Mouse (Mus musculus) erythroblast, embryonic 14.5 days (primary cell): ENCODE results near the gene Klhl36. TPM values are rescaled to one million over a fixed set of nuclear protein-coding genes. Genes with fewer than 3 reads are reported as not detected.

Source experiments
- H3K27me3 ChIP-seq: 2 replicates; pipeline ENCODE4 v1.6.1; 2012; ENCODE audit warnings: inconsistent platforms; ENCODE audit not compliant: control insufficient read depth
- H3K36me3 ChIP-seq: 2 replicates; pipeline ENCODE4 v1.6.1; 2012; ENCODE audit warnings: mild to moderate bottlenecking, inconsistent platforms; ENCODE audit not compliant: control insufficient read depth
- H3K4me1 ChIP-seq: 2 replicates; pipeline ENCODE4 v1.6.1; 2012; ENCODE audit warnings: inconsistent platforms; ENCODE audit not compliant: control insufficient read depth
- H3K4me3 ChIP-seq: replicated peaks from 2 replicates; pipeline ENCODE3; 2012; ENCODE audit warnings: moderate library complexity, mild to moderate bottlenecking, inconsistent platforms
- H3K9me3 ChIP-seq: 2 replicates; pipeline ENCODE4 v1.6.1; 2012; ENCODE audit warnings: low read length, inconsistent platforms, mixed read lengths; ENCODE audit not compliant: control insufficient read depth
- GATA1 ChIP-seq: IDR thresholded peaks from 2 replicates; pipeline ENCODE4 v1.6.1; 2012; ENCODE audit warnings: low read length, inconsistent platforms, mixed read lengths
- TAL1 ChIP-seq: IDR thresholded peaks from 3 replicates; pipeline ENCODE4 v1.6.1; 2012; ENCODE audit warnings: low read length, inconsistent platforms, mixed read lengths
- polyA plus RNA-seq: library from polyadenylated mRNA; stranded (reverse); fragments of >175 nt; gene quantifications from 2 replicates; pipeline ENCODE4 v1.2.3, GENCODE M21; 2012

The Klhl36 gene
- polyA plus RNA-seq, 1 experiment, result 0.12 TPM

- H3K36me3 ChIP-seq, result no peaks in the 10 kb centered on the region
- H3K9me3 ChIP-seq, result no peaks in the 10 kb centered on the region
- peaks cover 10% of the 10 kb centered on the region for H3K27me3 ChIP-seq
- TF ChIP-seq GATA1 (no peak), TAL1 (no peak)
- peaks cover 3% of the 10 kb centered on the region for H3K4me1 ChIP-seq
- no peak overlapping the region for H3K4me3 ChIP-seq
Measured at GRCm38 (mm10) chr8:119888012-119888411, 25.9 kb downstream of the Klhl36 start.

- H3K4me1 ChIP-seq, result peaks cover 4% of the 10 kb centered on the region
- H3K27me3 ChIP-seq, result peaks cover 56% of the 10 kb centered on the region
- no peaks in the 10 kb centered on the region for H3K9me3 ChIP-seq
- H3K36me3 ChIP-seq, result no peaks in the 10 kb centered on the region
- H3K4me3 ChIP-seq, result no peak overlapping the region
- TF ChIP-seq TAL1 (no peak), GATA1 (no peak)
Measured at GRCm38 (mm10) chr8:119897069-119897468, 35.0 kb downstream of the Klhl36 start.

- TF ChIP-seq GATA1, result no peak
- no peak for TF ChIP-seq TAL1
- Histone ChIP-seq H3K9me3 (no peaks in the 10 kb centered on the region), H3K27me3 (peaks cover 63% of the 10 kb centered on the region)
Measured at GRCm38 (mm10) chr8:119897933-119898332, 35.9 kb downstream of the Klhl36 start.

GRCm38 (mm10) chr8:119901349-119901748, 39.3 kb downstream of the Klhl36 start:
- no peak for TF ChIP-seq GATA1
- TF ChIP-seq TAL1, result no peak
- H3K36me3 ChIP-seq, result no peaks in the 10 kb centered on the region
- peaks cover 4% of the 10 kb centered on the region for H3K4me1 ChIP-seq
- H3K27me3 ChIP-seq, result peaks cover 82% of the 10 kb centered on the region
- H3K4me3 ChIP-seq, result no peak overlapping the region
- no peaks in the 10 kb centered on the region for H3K9me3 ChIP-seq

More at GRCm38 (mm10) chr8:119897933-119898332, 35.9 kb downstream of the Klhl36 start:
- Histone ChIP-seq H3K36me3 (no peaks in the 10 kb centered on the region), H3K4me1 (peaks cover 4% of the 10 kb centered on the region), H3K4me3 (no peak overlapping the region)

GRCm38 (mm10) chr8:119901952-119902351, 39.9 kb downstream of the Klhl36 start:
- peaks cover 79% of the 10 kb centered on the region for H3K27me3 ChIP-seq
- H3K36me3 ChIP-seq, result no peaks in the 10 kb centered on the region
- peaks cover 5% of the 10 kb centered on the region for H3K4me1 ChIP-seq
- TF ChIP-seq TAL1 (no peak), GATA1 (no peak)
- H3K9me3 ChIP-seq, result no peaks in the 10 kb centered on the region
- no peak overlapping the region for H3K4me3 ChIP-seq

- Histone ChIP-seq H3K27me3 (peaks cover 55% of the 10 kb centered on the region), H3K9me3 (no peaks in the 10 kb centered on the region), H3K4me1 (peaks cover 18% of the 10 kb centered on the region), H3K36me3 (no peaks in the 10 kb centered on the region), H3K4me3 (no peak overlapping the region)
- no peak for TF ChIP-seq GATA1
- no peak for TF ChIP-seq TAL1
Measured at GRCm38 (mm10) chr8:119904323-119904911, 42.4 kb downstream of the Klhl36 start.

- H3K4me1 ChIP-seq, result peaks cover 68% of the 10 kb centered on the region
- TF ChIP-seq GATA1 (no peak), TAL1 (no peak)
Measured at GRCm38 (mm10) chr8:119909944-119910546, 48.0 kb downstream of the Klhl36 start, which contains the start of gene Usp10. TSS of gene Usp10 (plus strand) at chr8:119910360.

GRCm38 (mm10) chr8:119910547-119911257, 48.6 kb downstream of the Klhl36 start, which contains the start of gene Gm20388:
TSS of gene Gm20388 (plus strand) at chr8:119910841.
- no peaks in the 10 kb centered on the region for H3K9me3 ChIP-seq
- H3K4me3 ChIP-seq, result peak within 1 kb of the TSS; percentile 99
- TF ChIP-seq GATA1 (peak; percentile 80), TAL1 (no peak)
- H3K36me3 ChIP-seq, result peaks cover 28% of the 10 kb centered on the region
- peaks cover 75% of the 10 kb centered on the region for H3K4me1 ChIP-seq
- no peaks in the 10 kb centered on the region for H3K27me3 ChIP-seq

More at GRCm38 (mm10) chr8:119909944-119910546, 48.0 kb downstream of the Klhl36 start, which contains the start of gene Usp10:
- no peaks in the 10 kb centered on the region for H3K9me3 ChIP-seq
- peaks cover 5% of the 10 kb centered on the region for H3K27me3 ChIP-seq
- H3K36me3 ChIP-seq, result peaks cover 26% of the 10 kb centered on the region
- peak within 1 kb of the TSS; percentile 99 for H3K4me3 ChIP-seq
